Mouse (Mus musculus) liver, embryonic 14.5 days (tissue): ENCODE measurements at regions not wholly inside any gene's neighbourhood (a gene's known extent, or its start where the extent isn't known, plus 50 kb on each side); places are given as distances from the start of the nearest gene placed in this dataset.

Experiments used
- ATAC-seq: fragments of 200-750 bp; cut with Nextera tagmentation; 2 replicates; pipeline ENCODE4 v1.8.0; 2017; ENCODE audit warnings: moderate number of reproducible peaks, mild to moderate bottlenecking, moderate library complexity; ENCODE audit not compliant: insufficient read depth
- DNase-seq, 3 experiments: peaks; one replicate each; pipeline ENCODE4 v3.0.0-alpha.2; 2012 to 2013; ENCODE audit warnings: low read depth in 3 of 3, low spot score in 3 of 3
- H3K27ac ChIP-seq: fragments of 300-500 bp; sonication (generic); 2 replicates; pipeline ENCODE4 v1.5.1; 2014; ENCODE audit warnings: moderate library complexity, mild to moderate bottlenecking, control low read depth, inconsistent platforms
- H3K27me3 ChIP-seq: fragments of 300-500 bp; sonication (generic); 2 replicates; pipeline ENCODE4 v1.6.1; 2014; ENCODE audit warnings: mild to moderate bottlenecking, low read length, moderate library complexity; ENCODE audit not compliant: control insufficient read depth, insufficient read depth
- H3K36me3 ChIP-seq: fragments of 300-500 bp; sonication (generic); replicated peaks from 2 replicates; pipeline ENCODE4 v1.6.1; 2014; ENCODE audit warnings: low read depth; ENCODE audit not compliant: control insufficient read depth, insufficient read depth
- H3K4me1 ChIP-seq, 2 experiments: fragments of 200-500 bp in 1 of 2; fragments of 300-500 bp in 1 of 2; sonication (generic) in 1 of 2; replicated peaks; 2 replicates each; pipeline ENCODE4 v1.6.1; 2012 to 2014; ENCODE audit warnings: antibody characterized with exemption in 1 of 2, inconsistent platforms in 1 of 2, low read length in 1 of 2; ENCODE audit not compliant: control insufficient read depth in 2 of 2, insufficient read depth in 2 of 2
- H3K4me2 ChIP-seq: fragments of 300-500 bp; sonication (generic); 2 replicates; pipeline ENCODE4 v1.6.1; 2014; ENCODE audit warnings: low read depth, mild to moderate bottlenecking, control low read depth, moderate library complexity
- H3K4me3 ChIP-seq, 2 experiments: fragments of 200-500 bp in 1 of 2; fragments of 300-500 bp in 1 of 2; sonication (generic) in 1 of 2; 2 replicates each; pipeline ENCODE4 v1.5.1; 2012 to 2014; ENCODE audit warnings: low read depth in 2 of 2, low read length in 2 of 2, mild to moderate bottlenecking in 2 of 2, control low read depth in 1 of 2, inconsistent platforms in 1 of 2, moderate library complexity in 1 of 2; ENCODE audit not compliant: insufficient read depth in 1 of 2
- H3K9ac ChIP-seq: fragments of 300-500 bp; sonication (generic); replicated peaks from 2 replicates; pipeline ENCODE4 v1.6.1; 2014; ENCODE audit warnings: mild to moderate bottlenecking, control low read depth, moderate library complexity
- H3K9me3 ChIP-seq: fragments of 300-500 bp; sonication (generic); 2 replicates; pipeline ENCODE4 v1.6.1; 2016; ENCODE audit warnings: low read length, mixed read lengths; ENCODE audit not compliant: control insufficient read depth
- CTCF ChIP-seq: IDR thresholded peaks from 2 replicates; pipeline ENCODE4 v1.5.1; 2016; ENCODE audit warnings: antibody characterized with exemption, low read depth, control low read depth
- EP300 ChIP-seq: IDR thresholded peaks from 2 replicates; pipeline ENCODE4 v1.6.1; 2016; ENCODE audit warnings: antibody characterized with exemption, low read depth
- WGBS: fragments of 180-500 bp; shearing (Covaris S2); extraction: QIAGEN DNeasy Blood & Tissue Kit; methylation state at CpG from one replicate; pipeline ENCODE4 v1.1.7; 2014; ENCODE audit not compliant: insufficient replicate concordance; 5-methylcytosine and 5-hydroxymethylcytosine counted together

GRCm38 (mm10) chr7:37359473-37359872, 414.0 kb downstream of the Zfp536 start:
- H3K9me3 ChIP-seq: no peaks in the 10 kb centered on the region
- H3K4me3 ChIP-seq: no peak overlapping the region
- H3K9ac ChIP-seq: no peak overlapping the region
- DNase-seq (no peak), ATAC-seq (no peak)
- WGBS: 59% methylated on average over 8 of the region's 8 CpGs
- H3K27me3 ChIP-seq: no peaks in the 10 kb centered on the region; the same call in 1 of the 2 replicates
- no peak for TF ChIP-seq EP300
- TF ChIP-seq CTCF: no peak
- no peak overlapping the region for H3K27ac ChIP-seq
- H3K36me3 ChIP-seq: no peaks in the 10 kb centered on the region
- no peak overlapping the region for H3K4me2 ChIP-seq
- H3K4me1 ChIP-seq: no peaks in the 10 kb centered on the region

- Histone ChIP-seq H3K9me3 (no peaks in the 10 kb centered on the region), H3K9ac (no peak overlapping the region), H3K27me3 (no peaks in the 10 kb centered on the region; the same call in 1 of the 2 replicates), H3K27ac (no peak overlapping the region), H3K36me3 (no peaks in the 10 kb centered on the region), H3K4me3 (no peak overlapping the region), H3K4me1 (no peaks in the 10 kb centered on the region), H3K4me2 (no peak overlapping the region)
- 10% methylated on average over 3 of the region's 3 CpGs for WGBS
- ATAC-seq (no peak), DNase-seq (peak in 1 of 3 experiments; percentile 2)
- peak; percentile 90 for TF ChIP-seq CTCF
- TF ChIP-seq EP300: no peak
These were observed 413.3 kb downstream of the Zfp536 start for GRCm38 (mm10) chr7:37360171-37360570.

- H3K4me1 ChIP-seq: no peaks in the 10 kb centered on the region
- H3K9me3 ChIP-seq: no peaks in the 10 kb centered on the region
- H3K27ac ChIP-seq: no peak overlapping the region
- no peaks in the 10 kb centered on the region for H3K36me3 ChIP-seq
- ATAC-seq: no peak
- H3K4me3 ChIP-seq: 0 out of 4 replicates have a peak overlapping the region, but pooled peaks of 1 of the 2 experiments have one; percentile 1
- no peak for DNase-seq
- peak overlapping the region; percentile 49 for H3K4me2 ChIP-seq
- no peaks in the 10 kb centered on the region; the same call in 1 of the 2 replicates for H3K27me3 ChIP-seq
- WGBS: 3% methylated on average over 16 of the region's 16 CpGs
- TF ChIP-seq EP300: no peak
- TF ChIP-seq CTCF: no peak
- H3K9ac ChIP-seq: no peak overlapping the region
These were observed 411.5 kb downstream of the Zfp536 start for GRCm38 (mm10) chr7:37361802-37362441.

GRCm38 (mm10) chr7:37362879-37363278, 410.6 kb downstream of the Zfp536 start:
- Histone ChIP-seq H3K4me3 (no peak overlapping the region), H3K27me3 (no peaks in the 10 kb centered on the region; the same call in 1 of the 2 replicates), H3K9ac (no peak overlapping the region), H3K27ac (no peak overlapping the region), H3K4me1 (no peaks in the 10 kb centered on the region), H3K36me3 (no peaks in the 10 kb centered on the region), H3K4me2 (no peak overlapping the region), H3K9me3 (no peaks in the 10 kb centered on the region)
- no peak for DNase-seq
- WGBS: 57% methylated on average over 8 of the region's 8 CpGs
- no peak for TF ChIP-seq CTCF
- TF ChIP-seq EP300: no peak
- no peak for ATAC-seq

GRCm38 (mm10) chr7:37363629-37364175, 409.7 kb downstream of the Zfp536 start:
- Histone ChIP-seq H3K27ac (no peak overlapping the region), H3K27me3 (no peaks in the 10 kb centered on the region; the same call in 1 of the 2 replicates), H3K4me3 (no peak overlapping the region), H3K36me3 (no peaks in the 10 kb centered on the region), H3K9ac (no peak overlapping the region), H3K4me1 (no peaks in the 10 kb centered on the region), H3K4me2 (no peak overlapping the region), H3K9me3 (no peaks in the 10 kb centered on the region)
- DNase-seq: no peak
- ATAC-seq: no peak
- WGBS: 44% methylated on average over 10 of the region's 10 CpGs
- no peak for TF ChIP-seq EP300
- TF ChIP-seq CTCF: no peak
